Mouse (Mus musculus): ENCODE results near the gene Hist1h4i.
"Not testable (repeated sequence)": the region's sequence is repeated elsewhere in the genome, so short reads cannot be mapped to it uniquely, and the experiment has no call there.

DNA sequence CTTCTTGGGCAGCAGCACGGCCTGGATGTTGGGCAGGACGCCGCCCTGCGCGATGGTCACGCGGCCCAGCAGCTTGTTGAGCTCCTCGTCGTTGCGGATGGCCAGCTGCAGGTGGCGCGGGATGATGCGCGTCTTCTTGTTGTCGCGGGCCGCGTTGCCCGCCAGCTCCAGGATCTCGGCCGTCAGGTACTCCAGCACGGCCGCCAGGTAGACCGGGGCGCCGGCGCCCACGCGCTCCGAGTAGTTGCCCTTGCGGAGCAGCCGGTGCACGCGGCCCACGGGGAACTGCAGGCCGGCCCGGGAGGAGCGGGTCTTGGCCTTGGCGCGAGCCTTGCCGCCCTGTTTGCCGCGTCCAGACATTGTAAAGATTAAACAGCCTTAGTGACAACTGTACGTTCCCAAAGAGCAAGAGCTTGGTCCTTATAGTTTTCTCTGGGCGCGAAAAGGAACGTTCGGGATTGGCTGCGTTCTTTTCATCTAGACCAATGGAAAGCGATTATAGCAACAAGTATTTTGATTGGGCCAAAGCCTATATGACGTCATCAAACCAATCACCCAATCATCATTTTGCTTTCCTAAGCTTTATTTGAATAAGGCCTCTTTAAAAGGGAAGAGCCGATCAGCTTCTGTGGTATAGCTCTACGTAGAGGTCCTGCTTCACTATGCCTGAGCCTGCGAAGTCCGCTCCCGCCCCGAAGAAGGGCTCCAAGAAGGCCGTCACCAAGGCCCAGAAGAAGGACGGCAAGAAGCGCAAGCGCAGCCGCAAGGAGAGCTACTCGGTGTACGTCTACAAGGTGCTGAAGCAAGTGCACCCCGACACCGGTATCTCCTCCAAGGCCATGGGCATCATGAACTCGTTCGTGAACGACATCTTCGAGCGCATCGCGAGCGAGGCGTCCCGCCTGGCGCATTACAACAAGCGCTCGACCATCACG, 1.7 kb upstream of the Hist1h4i start, which contains the start of the genes Hist1h2ag and Hist1h2bj:
- TF ChIP-seq CTCF (IDR thresholded peaks at IDR 0.05; ENCODE audit: low read depth); EP300 (optimal IDR thresholded peaks at IDR 0.05): not testable (repeated sequence)
